Mouse (Mus musculus) right cerebral cortex, postnatal 4 days (tissue): Measurements from ENCODE around the gene Pum3.
A peak's percentile ranks its signal among the peaks of the same experiment; 100 is the strongest.

Source experiments
- DNase-seq: peaks from one replicate; pipeline ENCODE4 v3.0.0-alpha.2; 2022

Gene Pum3

GRCm38 (mm10) chr19:27429745-27430251 is at the start of gene Pum3:
Gene Pum3, minus strand, starts transcription at chr19:27429825.
- peak; percentile 92 for DNase-seq

- no peak for DNase-seq
Measured at GRCm38 (mm10) chr19:27466691-27467090, 37.1 kb upstream of the Pum3 start.

GRCm38 (mm10) chr19:27462656-27463055 is 33.0 kb upstream of the Pum3 start:
- peak; percentile 26 for DNase-seq

GRCm38 (mm10) chr19:27450458-27450857 is 20.8 kb upstream of the Pum3 start:
- peak; percentile 89 for DNase-seq

- DNase-seq: peak; percentile 67
Measured at GRCm38 (mm10) chr19:27447515-27447914, 17.9 kb upstream of the Pum3 start.

GRCm38 (mm10) chr19:27441106-27441505 is 11.5 kb upstream of the Pum3 start:
- no peak for DNase-seq

GRCm38 (mm10) chr19:27437982-27438652 is 8.5 kb upstream of the Pum3 start:
- DNase-seq: no peak

- DNase-seq: no peak
Measured at GRCm38 (mm10) chr19:27430406-27430805, 781 bp upstream of the Pum3 start.

- no peak for DNase-seq
Measured at GRCm38 (mm10) chr19:27429281-27429680, 344 bp downstream of the Pum3 start.

GRCm38 (mm10) chr19:27427865-27428264 is 1.8 kb downstream of the Pum3 start:
- no peak for DNase-seq

GRCm38 (mm10) chr19:27426451-27426850 is 3.2 kb downstream of the Pum3 start:
- no peak for DNase-seq

- DNase-seq: peak; percentile 52
Measured at GRCm38 (mm10) chr19:27425656-27426055, 4.0 kb downstream of the Pum3 start.

- DNase-seq: no peak
Measured at GRCm38 (mm10) chr19:27417375-27417774, 12.2 kb downstream of the Pum3 start.

- DNase-seq: peak; percentile 41
Measured at GRCm38 (mm10) chr19:27416569-27416968, 13.1 kb downstream of the Pum3 start.

- DNase-seq: no peak
Measured at GRCm38 (mm10) chr19:27411340-27411739, 18.3 kb downstream of the Pum3 start.

GRCm38 (mm10) chr19:27410751-27411150 is 18.9 kb downstream of the Pum3 start:
- no peak for DNase-seq

- no peak for DNase-seq
Measured at GRCm38 (mm10) chr19:27409782-27410181, 19.8 kb downstream of the Pum3 start.

- no peak for DNase-seq
Measured at GRCm38 (mm10) chr19:27409196-27409595, 20.4 kb downstream of the Pum3 start.

- no peak for DNase-seq
Measured at GRCm38 (mm10) chr19:27397797-27398196, 31.8 kb downstream of the Pum3 start.

- no peak for DNase-seq
Measured at GRCm38 (mm10) chr19:27397223-27397622, 32.4 kb downstream of the Pum3 start.

GRCm38 (mm10) chr19:27396719-27397118 is 32.9 kb downstream of the Pum3 start:
- no peak for DNase-seq

GRCm38 (mm10) chr19:27395936-27396335 is 33.7 kb downstream of the Pum3 start:
- DNase-seq: no peak

- no peak for DNase-seq
Measured at GRCm38 (mm10) chr19:27395481-27395880, 34.1 kb downstream of the Pum3 start.

- DNase-seq: no peak
Measured at GRCm38 (mm10) chr19:27394341-27394990, 35.2 kb downstream of the Pum3 start.
